Mouse (Mus musculus) spleen, adult 18-20 months (tissue): ENCODE results near the gene Rem2.
A peak's percentile ranks its signal among the peaks of the same experiment; 100 is the strongest.

Source experiments
- DNase-seq, 2 experiments: peaks; one replicate each; pipeline ENCODE4 v3.0.0; 2022; ENCODE audit warnings: mixed read lengths in 2 of 2

The Rem2 gene

DNA sequence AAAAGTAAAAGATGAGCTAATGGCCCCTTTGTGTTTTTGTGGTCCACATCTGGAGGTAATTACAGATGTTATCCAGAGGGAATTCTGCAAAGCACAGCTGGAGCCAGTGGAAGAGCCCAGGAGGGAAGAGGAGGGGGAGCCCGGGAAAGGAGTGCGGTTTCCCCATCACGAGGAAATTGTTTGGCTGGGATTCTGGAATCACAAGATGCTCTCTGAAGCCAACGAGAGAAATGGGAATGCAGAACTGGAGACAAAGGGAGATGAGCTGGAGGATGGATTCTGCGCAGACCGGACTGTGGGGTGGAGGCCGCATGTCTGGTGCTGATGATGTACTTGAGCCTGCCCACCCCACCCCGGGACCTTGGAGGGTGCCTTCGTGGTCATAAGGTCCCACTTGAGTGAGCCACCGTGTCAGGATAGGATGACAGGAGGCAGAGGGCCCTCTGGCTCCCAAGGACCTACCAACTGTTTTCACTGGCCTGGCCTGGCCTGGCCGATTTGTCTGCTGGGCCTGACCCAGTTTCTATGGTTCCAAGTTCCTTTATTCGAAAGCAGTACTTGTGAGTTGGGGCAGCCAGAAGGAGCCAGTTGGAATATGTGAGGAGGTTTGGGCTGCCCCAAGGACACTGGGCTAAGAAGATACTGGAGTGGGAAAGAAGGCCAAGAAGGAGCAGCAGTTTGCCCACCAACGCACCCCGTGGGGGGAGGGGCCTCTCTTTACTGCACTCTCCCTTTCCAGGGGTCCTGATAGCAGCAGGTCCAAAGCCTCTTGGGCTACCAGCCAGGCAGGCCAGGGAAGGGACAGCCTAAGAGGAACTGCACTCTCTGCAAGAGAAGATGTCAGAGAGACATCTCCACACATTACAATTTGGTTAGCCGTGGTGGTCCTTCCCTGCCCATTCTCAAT is 31.9 kb upstream of the Rem2 start:
- no peak for DNase-seq

DNA sequence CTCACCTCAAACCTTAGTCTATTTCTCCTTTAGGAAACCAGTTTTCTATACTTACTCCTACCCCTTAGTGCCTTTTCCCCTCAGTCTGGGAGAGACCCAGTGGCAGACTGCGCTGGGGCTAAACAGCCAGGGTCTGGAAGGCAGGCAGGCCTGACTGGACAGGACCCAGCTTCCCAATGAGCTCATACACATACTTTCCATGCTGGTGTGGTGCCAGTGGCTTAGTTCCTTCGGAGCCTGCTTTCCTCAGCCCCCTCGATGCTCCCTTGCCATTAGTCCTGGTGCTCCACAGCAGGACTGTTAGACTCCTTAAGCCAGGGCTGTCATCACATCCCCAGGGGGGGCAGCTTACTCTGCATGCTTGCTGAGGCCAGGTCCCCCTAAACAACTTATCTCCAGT is 30.4 kb upstream of the Rem2 start:
- no peak for DNase-seq

- no peak for DNase-seq
These were observed 22.3 kb upstream of the Rem2 start for GRCm38 (mm10) chr14:54453566-54453965.

DNA sequence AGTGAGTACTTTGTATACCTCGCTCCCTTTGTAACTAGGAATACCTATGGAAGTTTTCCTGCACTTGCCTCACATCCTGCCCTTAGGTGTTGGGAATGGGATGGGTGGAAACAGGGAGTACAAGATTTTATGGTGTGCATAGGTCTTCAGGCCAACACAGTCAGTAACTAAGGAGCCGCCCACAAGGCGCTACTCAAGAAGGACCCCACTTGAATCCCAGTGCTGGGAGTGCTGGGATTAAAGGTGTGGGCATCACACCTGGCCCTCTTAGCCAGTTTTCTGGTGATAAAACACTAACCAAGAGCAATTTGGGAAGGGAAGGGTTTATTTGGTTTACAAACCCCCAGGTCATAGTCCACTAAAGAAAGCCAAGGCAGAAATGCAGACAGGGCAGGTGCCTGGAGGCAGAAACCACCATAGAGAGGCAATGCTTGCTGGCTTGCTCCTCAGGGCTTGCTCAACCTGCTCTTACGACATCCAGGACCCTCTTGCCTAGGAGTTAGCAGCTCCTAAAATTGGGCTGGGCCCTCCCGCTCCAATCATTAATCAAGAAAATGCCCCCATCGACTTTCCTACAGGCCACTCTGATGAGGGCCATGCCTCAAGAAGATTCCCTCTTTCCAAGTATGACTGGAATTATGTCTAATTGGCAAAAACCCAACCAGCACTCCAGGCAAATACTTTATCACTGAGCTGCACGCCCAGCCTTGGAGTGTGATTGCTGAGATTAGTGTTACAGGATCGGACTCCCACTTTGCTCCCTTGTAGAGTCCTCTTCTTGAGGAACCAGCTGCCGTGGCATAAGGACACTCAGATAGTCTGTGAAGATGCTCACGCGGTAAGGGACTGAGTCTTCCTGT is 21.0 kb upstream of the Rem2 start:
- no peak for DNase-seq

GRCm38 (mm10) chr14:54457907-54458569 is 17.9 kb upstream of the Rem2 start:
- DNase-seq: no peak

DNA sequence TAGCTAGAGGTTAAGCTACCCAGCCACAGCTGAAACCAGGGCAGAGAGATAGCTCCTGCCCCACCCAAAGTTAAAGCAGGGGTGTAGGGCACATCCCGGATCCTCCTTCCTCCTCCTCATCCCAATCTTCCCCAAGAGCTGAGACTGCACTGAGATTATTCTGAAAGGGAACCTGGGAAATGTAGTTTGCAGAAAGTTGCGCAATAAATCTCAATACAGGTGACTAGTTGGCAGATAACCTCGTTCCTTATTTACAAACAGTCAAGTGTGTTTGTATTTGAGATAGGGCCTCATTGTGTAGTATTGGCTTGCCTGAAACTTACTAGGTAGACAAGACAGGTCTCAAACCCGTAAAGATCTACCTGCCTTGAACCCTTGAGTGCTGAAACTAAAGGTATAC is 13.8 kb upstream of the Rem2 start:
- DNase-seq: no peak

DNA sequence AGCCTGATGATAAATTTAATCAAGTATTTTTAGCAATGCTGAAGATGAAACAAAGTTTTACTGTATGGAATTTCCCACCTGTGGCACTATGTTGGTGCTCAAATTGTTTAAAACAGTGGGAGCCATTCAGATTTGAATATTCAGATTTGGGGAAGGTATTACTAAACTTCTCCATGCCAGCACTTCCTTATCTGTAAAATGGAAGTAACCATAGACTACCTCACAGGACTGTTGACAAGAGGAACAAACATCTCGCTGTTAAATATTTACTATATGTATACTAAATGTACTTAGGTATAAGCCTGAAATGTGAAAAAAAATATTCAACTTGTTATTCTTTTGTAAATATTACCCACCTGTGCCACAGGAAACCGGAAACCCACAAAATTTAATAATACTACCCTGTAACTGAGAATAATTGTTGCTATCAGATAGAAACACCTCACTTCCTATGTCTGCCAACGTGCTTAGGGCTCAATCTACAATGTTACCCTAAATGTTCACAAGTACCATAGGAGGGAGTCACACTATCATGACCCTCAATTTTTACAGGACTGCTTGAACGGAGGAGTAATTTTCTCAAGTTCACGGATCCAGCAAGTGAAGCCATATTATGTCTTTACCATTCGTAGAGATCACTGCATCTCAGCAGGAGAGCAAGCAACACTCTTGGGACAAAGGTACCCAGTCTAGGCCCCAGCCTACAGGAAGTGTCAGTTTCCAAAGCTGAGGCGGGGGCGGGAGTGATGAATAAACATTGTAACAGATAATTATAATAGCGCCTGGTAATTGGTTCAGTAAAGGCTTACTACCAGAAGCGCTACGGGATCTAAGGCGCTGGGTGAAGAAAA is 12.6 kb upstream of the Rem2 start:
- no peak for DNase-seq

DNA sequence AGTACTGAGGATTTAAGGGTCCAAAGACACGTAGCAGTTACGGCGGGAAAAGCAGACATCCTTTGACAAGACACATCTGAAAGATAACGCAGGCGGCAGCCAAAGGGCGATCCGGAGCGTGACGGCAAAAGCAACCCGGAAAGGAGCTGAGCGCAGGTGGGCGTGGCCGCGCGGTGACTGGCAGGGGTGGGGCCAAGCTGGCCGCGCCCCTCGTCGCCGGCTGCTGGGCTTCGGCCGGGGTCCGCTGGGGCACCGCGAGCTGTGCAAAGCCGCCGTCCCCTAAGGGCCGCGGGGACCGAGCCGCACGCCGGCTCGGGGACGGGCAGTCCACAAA is 12.0 kb upstream of the Rem2 start, which contains the start of gene Lrp10:
Gene Lrp10, plus strand, starts transcription at position 179 of the 334 bp plus-strand sequence.
- peak; percentile 88 to 95 for DNase-seq

DNA sequence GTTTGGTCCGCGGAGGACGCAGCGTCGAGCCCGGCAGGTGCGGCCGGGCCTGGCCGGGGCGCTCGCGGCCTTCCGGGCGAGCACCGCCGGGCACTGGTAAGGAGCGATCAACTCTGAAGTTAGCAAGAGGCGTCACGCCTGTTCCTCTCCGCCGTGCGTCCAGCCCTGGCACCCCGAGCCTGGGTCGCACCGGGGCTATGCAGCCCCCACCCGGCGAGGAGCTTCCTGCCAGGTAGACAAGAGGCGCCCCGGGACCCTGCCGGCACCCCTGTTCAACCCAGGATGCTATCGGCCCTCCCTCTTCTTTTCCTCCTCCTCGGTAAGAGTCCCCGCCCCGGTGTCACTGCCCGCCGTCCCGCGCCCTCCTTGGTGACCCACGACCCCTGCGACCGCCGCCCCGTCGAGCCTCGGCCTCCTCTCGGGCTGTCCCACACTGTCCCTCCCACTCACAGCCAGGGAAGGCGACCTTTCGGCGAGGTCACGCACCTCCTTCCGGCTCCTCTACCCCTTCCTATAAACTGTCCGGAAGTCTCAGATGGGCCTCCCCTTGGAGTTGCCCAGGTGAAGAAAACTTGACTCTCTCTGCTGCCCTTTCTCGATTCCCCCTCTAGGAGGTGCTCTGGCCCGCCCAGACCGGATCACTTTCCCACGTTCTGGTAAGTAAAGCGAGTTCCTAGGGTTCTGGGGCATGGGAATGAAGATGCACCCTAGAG is 11.5 kb upstream of the Rem2 start:
- DNase-seq: peak; percentile 63 to 71

GRCm38 (mm10) chr14:54471467-54471866 is 4.4 kb upstream of the Rem2 start:
- DNase-seq: no peak

DNA sequence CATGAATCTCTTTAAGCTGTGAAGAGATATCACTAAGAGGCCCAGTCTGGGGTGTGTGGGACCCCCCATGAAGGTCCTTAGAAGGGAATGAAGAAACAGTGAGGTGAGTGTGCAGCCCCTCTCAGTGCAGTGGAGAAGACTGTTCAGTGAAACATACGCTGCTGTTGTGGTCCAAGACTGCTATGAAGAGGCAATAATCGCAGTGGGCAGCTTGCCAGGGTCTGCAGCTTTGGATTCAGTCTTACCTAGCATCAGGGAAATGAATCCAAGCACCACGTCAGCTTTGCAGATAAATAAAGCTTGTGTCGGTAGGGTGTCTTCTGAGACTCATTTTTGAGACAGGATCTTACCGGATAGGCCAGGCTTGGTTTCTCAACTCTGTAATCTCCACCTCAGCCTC is 3.2 kb upstream of the Rem2 start:
- no peak for DNase-seq

GRCm38 (mm10) chr14:54474744-54475143 is 1.2 kb upstream of the Rem2 start:
- no peak for DNase-seq

DNA sequence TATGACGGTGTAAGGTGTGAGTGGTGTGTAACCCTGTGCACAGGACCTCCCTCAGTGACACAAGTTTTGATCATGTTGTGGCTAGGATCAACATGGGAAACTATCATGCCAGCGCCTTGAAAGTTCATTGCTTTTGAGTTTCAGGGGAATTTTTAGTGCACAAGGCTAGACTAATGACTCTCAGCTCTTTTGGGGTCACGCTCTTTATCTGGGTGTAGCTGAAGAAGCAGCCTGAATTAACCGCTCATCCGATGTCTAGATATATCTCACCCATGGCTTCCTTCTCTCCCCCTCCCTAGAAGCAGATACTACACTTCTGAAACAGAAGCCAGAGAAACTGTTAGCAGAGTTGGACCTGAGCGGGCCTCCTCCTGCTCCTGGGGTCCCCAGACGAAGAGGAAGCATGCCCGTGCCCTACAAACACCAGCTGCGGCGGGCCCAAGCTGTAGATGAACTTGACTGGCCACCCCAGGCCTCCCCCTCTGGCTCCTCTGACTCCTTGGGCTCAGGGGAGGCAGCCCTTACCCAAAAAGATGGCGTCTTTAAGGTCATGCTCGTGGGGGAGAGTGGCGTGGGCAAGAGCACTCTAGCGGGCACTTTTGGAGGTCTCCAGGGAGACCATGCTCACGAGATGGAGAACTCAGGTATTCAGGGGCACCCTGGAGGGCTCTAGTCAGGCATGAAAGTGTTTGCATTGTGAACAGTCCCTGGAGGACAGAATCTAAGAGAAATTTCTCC is 1.4 kb downstream of the Rem2 start:
- DNase-seq: no peak

GRCm38 (mm10) chr14:54479451-54479920 is 3.6 kb downstream of the Rem2 start:
- peak; percentile 30 to 55 for DNase-seq

DNA sequence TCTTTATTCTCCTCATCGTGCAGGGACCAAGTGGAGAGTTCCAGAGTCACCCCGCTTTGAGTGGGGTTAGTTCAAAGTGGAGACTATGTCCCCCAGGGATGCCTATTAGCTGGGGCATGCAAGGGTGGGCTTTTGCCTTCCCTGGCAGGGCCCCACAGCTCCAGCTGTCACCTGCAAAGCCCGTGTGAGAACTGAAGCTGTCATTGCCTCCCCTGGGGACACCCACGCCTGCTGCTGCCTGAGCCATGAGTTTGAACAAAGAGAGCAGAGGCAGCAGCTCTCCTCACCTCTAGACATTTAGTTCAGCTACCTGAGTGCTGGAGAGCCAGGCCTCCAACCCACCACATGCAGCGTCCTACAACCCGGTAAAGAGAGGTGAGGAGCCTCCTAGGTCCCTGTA is 4.8 kb downstream of the Rem2 start:
- no peak for DNase-seq

- DNase-seq: no peak
These were observed 5.5 kb downstream of the Rem2 start for GRCm38 (mm10) chr14:54481402-54481801.

GRCm38 (mm10) chr14:54482498-54482897 is 6.6 kb downstream of the Rem2 start:
- DNase-seq: peak in 1 of 2 experiments; percentile 67

GRCm38 (mm10) chr14:54485899-54486298 is 10.0 kb downstream of the Rem2 start:
- no peak for DNase-seq

DNA sequence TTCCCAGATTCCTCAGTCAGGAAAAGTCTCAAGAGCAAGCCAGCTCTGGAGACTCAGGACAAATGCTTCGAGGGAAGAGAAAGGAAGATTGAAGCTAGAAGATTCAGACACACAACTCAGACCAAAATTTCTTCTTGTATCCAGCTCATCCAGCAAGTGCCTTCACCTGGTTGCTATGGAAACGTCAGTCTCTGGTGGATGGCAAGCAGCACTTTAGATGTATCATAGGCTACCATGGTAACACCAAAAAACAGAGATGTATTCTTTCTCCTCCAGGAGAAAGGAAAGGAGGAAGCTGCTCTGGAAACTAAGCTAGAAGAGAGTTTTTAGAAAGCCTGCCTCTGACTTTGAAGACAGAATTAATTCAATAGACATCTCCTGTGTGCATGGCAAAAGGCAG is 11.8 kb downstream of the Rem2 start:
- DNase-seq: no peak

- no peak for DNase-seq
These were observed 12.4 kb downstream of the Rem2 start for GRCm38 (mm10) chr14:54488350-54488749.
